9 mouse cellular contexts compared by ENCODE assay signal in the genomic region with DNA sequence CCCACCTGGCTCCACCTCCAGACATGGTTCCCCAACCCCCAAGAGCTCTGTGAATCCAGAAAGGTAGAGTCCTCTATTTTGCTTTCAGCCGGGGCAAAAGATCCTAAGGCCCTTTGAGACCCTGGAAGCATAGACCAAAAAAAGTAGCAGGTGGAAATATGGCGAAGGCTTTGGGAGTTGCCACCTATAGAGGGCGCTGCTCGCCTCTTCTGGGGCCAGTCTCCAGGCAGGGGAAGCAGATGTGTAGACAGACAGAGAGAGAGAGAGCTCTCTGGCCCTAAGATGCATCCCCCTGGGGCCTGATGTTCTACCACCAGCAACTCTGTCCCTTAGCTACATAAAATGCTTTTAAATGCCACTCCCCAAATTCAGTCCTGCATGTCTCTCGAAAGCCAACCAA. TPM values are rescaled to one million over a fixed set of nuclear protein-coding genes. Genes with fewer than 3 reads are reported as not detected.
DNase-seq lines count a peak whose midpoint lies in the region; ATAC-seq and TF ChIP-seq lines count a peak whose summit lies in the region.
"Had no signal": no experiment of that assay in that cellular context is flagged by ENCODE, and none has a peak within 500 bp of the region (broad histone marks: within the 10 kb centered on the region; RNA-seq: fewer than 3 reads in every experiment).

No protein-coding gene starts in this region.

- H3K27ac ChIP-seq in hindbrain, embryonic 10.5 days: no peak overlapping the region
- H3K27ac ChIP-seq in hindbrain, embryonic 13.5 days: no peak overlapping the region
- H3K27ac ChIP-seq in thymus, adult 2 months (ENCODE audit: control insufficient read depth, insufficient read depth, low read length): no peak overlapping the region
- H3K27ac ChIP-seq in midbrain, embryonic 13.5 days: no peak overlapping the region
- H3K27ac ChIP-seq: embryonic facial prominence, embryonic 13.5 days had no signal

- whole genome bisulfite sequencing in hindbrain, embryonic 10.5 days: 43% methylated on average over 5 of the region's 5 CpGs
- WGBS in hindbrain, embryonic 13.5 days: 40% methylated on average over 5 of the region's 5 CpGs
- WGBS in thymus, adult 2 months: 49% methylated on average over 5 of the region's 5 CpGs
- 39% methylated on average over 5 of the region's 5 CpGs for WGBS in midbrain, embryonic 13.5 days

- H3K36me3 ChIP-seq in hindbrain, embryonic 10.5 days: no peaks in the 10 kb centered on the region
- no peaks in the 10 kb centered on the region for H3K36me3 ChIP-seq in hindbrain, embryonic 13.5 days
- H3K36me3 ChIP-seq in thymus, adult 2 months (ENCODE audit: control insufficient read depth, insufficient read depth, low read length): no peaks in the 10 kb centered on the region
- no peaks in the 10 kb centered on the region for H3K36me3 ChIP-seq in midbrain, embryonic 13.5 days
- H3K36me3 ChIP-seq: embryonic facial prominence, embryonic 13.5 days had no signal

- DNase-seq in hindbrain, embryonic 10.5 days (ENCODE audit: low spot score): peak; percentile 43
- DNase-seq in thymus, adult 2 months: peak; percentile 33
- DNase-seq in thymus, adult 18-20 months: no peak
- peak; percentile 25 for DNase-seq in lung, postnatal 10 days
- DNase-seq in spleen, postnatal 36 days (ENCODE audit: low spot score in 2 of 2): no peak

- no peak for TF ChIP-seq POLR2A in thymus, adult 2 months (IDR thresholded peaks at IDR 0.05; ENCODE audit: control insufficient read depth, extremely low read depth, insufficient read depth, low read length, poor library complexity)

- no peak for ATAC-seq in hindbrain, embryonic 13.5 days (ENCODE audit: low FRiP score)
- ATAC-seq in common myeloid progenitor, adult 5-6 weeks (replicated peaks; ENCODE audit: low read depth, poor library complexity, severe bottlenecking): peak; percentile 46; the same call in 1 of the 2 replicates
- ATAC-seq in midbrain, embryonic 13.5 days: no peak

- H3K4me3 ChIP-seq in hindbrain, embryonic 10.5 days: no peak overlapping the region
- H3K4me3 ChIP-seq in hindbrain, embryonic 13.5 days: no peak overlapping the region
- no peak overlapping the region for H3K4me3 ChIP-seq in thymus, adult 2 months (ENCODE audit: control insufficient read depth, insufficient read depth, low read length)
- no peak overlapping the region for H3K4me3 ChIP-seq in midbrain, embryonic 13.5 days (replicated peaks)
- H3K4me3 ChIP-seq: embryonic facial prominence, embryonic 13.5 days had no signal

- no peak overlapping the region for H3K4me2 ChIP-seq in hindbrain, embryonic 13.5 days
- no peak overlapping the region for H3K4me2 ChIP-seq in midbrain, embryonic 13.5 days (replicated peaks)
- H3K4me2 ChIP-seq: embryonic facial prominence, embryonic 13.5 days had no signal

- TF ChIP-seq CTCF in thymus, adult 2 months (IDR thresholded peaks at IDR 0.05; ENCODE audit: borderline replicate concordance, control insufficient read depth, extremely low read depth, insufficient read depth, low read length, poor library complexity): no peak

- no peaks in the 10 kb centered on the region for H3K9me3 ChIP-seq in hindbrain, embryonic 10.5 days
- no peaks in the 10 kb centered on the region for H3K9me3 ChIP-seq in hindbrain, embryonic 13.5 days
- H3K9me3 ChIP-seq in midbrain, embryonic 13.5 days: no peaks in the 10 kb centered on the region
- H3K9me3 ChIP-seq: embryonic facial prominence, embryonic 13.5 days had no signal

- H3K4me1 ChIP-seq in hindbrain, embryonic 10.5 days (replicated peaks): peaks cover 42% of the 10 kb centered on the region
- H3K4me1 ChIP-seq in hindbrain, embryonic 13.5 days (replicated peaks): peaks cover 15% of the 10 kb centered on the region
- H3K4me1 ChIP-seq in thymus, adult 2 months (replicated peaks; ENCODE audit: control insufficient read depth, insufficient read depth, low read length): no peaks in the 10 kb centered on the region; the same call in 1 of the 2 replicates
- H3K4me1 ChIP-seq in midbrain, embryonic 13.5 days (replicated peaks): peaks cover 17% of the 10 kb centered on the region

- H3K9ac ChIP-seq in hindbrain, embryonic 13.5 days: no peak overlapping the region
- no peak overlapping the region for H3K9ac ChIP-seq in midbrain, embryonic 13.5 days (replicated peaks)
- H3K9ac ChIP-seq: embryonic facial prominence, embryonic 13.5 days had no signal

- peaks cover 34% of the 10 kb centered on the region for H3K27me3 ChIP-seq in hindbrain, embryonic 10.5 days (ENCODE audit: insufficient read depth, poor library complexity, severe bottlenecking)
- H3K27me3 ChIP-seq in hindbrain, embryonic 13.5 days: 0 out of 2 replicates have a peak, but pooled peaks cover 21% of the 10 kb centered on the region
- H3K27me3 ChIP-seq in thymus, adult 2 months (ENCODE audit: control insufficient read depth, insufficient read depth, low read length): no peaks in the 10 kb centered on the region
- H3K27me3 ChIP-seq in midbrain, embryonic 13.5 days: 0 out of 2 replicates have a peak, but pooled peaks cover 3% of the 10 kb centered on the region
- H3K27me3 ChIP-seq: embryonic facial prominence, embryonic 13.5 days had no signal

RNA-seq across cellular contexts. Expression of a gene that starts 49.8 kb away (rescaled TPM):
- polyA plus RNA-seq in hindbrain, embryonic 10.5 days (2016; fragmentation: Nextera tagmentation; extraction: Ambion mirVana): 0.52 and 1.0 TPM in 2 replicates
- not detected in 2 replicates for polyA plus RNA-seq in hindbrain, embryonic 13.5 days (2015; fragmentation: Nextera tagmentation; extraction: Ambion mirVana)
- polyA plus RNA-seq in thymus, adult 2 months (2012; rRNA removed): 0.23 and 0.40 TPM in 2 replicates
- not detected in 2 replicates for total RNA-seq in common myeloid progenitor, adult 5-6 weeks (2017)
- polyA plus RNA-seq in midbrain, embryonic 13.5 days (2015; fragmentation: Nextera tagmentation; extraction: Ambion mirVana): 1.8 and 7.2 TPM in 2 replicates

Comparison
In these comparisons a context has a peak if more than half of its experiments do, and no peak if none do; other contexts are left out.
1. DNase-seq: peak in hindbrain, embryonic 10.5 days (single experiment), thymus, adult 2 months (single experiment) and lung, postnatal 10 days (single experiment); none in thymus, adult 18-20 months (0 of 2) and spleen, postnatal 36 days (0 of 2).